Mouse (Mus musculus) embryonic fibroblast, embryonic 13.5 days (primary cell): ENCODE results near the gene Cep112. TPM values are rescaled to one million over a fixed set of nuclear protein-coding genes. Genes with fewer than 3 reads are reported as not detected.

Experiments used
- H3K27ac ChIP-seq: 2 replicates; pipeline ENCODE4 v1.5.1; 2012; ENCODE audit warnings: low read length, control low read depth, inconsistent platforms; ENCODE audit not compliant: insufficient read depth
- H3K4me1 ChIP-seq: 2 replicates; pipeline ENCODE4 v1.6.1; 2011; ENCODE audit warnings: low read length; ENCODE audit not compliant: control insufficient read depth, insufficient read depth
- H3K4me3 ChIP-seq: 2 replicates; pipeline ENCODE4 v1.5.1; 2011; ENCODE audit warnings: mild to moderate bottlenecking, control low read depth, low read length; ENCODE audit not compliant: insufficient read depth
- CTCF ChIP-seq: IDR thresholded peaks from 2 replicates; pipeline ENCODE4 v1.5.1; 2011; ENCODE audit warnings: mild to moderate bottlenecking, control low read depth, low read length, moderate library complexity, borderline replicate concordance; ENCODE audit not compliant: insufficient read depth
- POLR2A ChIP-seq: IDR thresholded peaks from 2 replicates; pipeline ENCODE4 v1.6.1; 2011; ENCODE audit warnings: low read depth, mild to moderate bottlenecking, control low read depth, low read length, moderate library complexity
- polyA plus RNA-seq: library from polyadenylated mRNA; stranded (reverse); fragments of >200 nt; gene quantifications from 2 replicates; pipeline ENCODE4 v1.2.4, GENCODE M21; 2011; ENCODE audit warnings: low read depth; ENCODE audit not compliant: missing spikeins, insufficient read length

Cep112 gene
- polyA plus RNA-seq, 1 experiment, result 9.2 TPM

DNA sequence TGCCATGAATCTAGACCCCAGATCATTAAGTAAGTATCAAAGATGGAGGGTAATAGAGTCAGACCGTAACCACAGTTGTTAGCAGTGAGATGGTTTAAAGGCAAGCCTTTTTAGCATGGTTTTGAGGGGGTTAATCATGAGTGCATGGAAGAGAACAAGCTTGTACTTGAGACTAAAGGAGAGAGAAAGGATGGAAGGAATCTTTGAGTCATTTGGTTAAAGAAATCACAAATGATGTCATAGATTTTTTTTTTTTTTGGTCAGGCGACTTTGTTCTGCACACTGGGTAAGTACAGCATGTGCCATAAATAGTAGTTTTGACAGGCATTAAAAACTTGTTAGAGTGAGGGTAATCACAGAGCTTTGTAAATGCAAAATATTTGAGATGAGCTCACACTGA lies 212.8 kb downstream of the Cep112 start:
- Histone ChIP-seq H3K27ac (no peak overlapping the region), H3K4me3 (no peak overlapping the region), H3K4me1 (no peaks in the 10 kb centered on the region)
- TF ChIP-seq POLR2A (no peak), CTCF (no peak)

DNA sequence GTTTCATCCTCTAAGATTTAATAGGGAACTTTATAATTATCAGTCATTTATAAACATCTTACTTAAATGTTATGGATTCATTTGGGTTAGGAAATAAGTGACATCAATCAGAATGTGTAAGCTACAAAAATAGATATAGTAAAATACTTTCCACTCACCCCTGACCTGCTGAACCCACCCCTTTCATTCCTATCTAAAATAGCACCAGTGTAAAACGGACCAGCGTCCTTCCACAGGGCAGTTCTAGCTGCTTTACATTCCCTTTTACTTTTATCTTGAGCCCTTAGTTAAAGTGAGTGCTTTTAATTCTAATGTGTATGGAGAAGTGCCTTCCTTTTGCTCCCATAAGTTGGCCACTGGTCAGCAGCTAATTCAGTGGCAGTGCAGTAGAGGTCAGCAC lies 230.6 kb downstream of the Cep112 start:
- H3K27ac ChIP-seq, result no peak overlapping the region
- no peak overlapping the region for H3K4me3 ChIP-seq
- TF ChIP-seq POLR2A (no peak), CTCF (no peak)
- H3K4me1 ChIP-seq, result no peaks in the 10 kb centered on the region

DNA sequence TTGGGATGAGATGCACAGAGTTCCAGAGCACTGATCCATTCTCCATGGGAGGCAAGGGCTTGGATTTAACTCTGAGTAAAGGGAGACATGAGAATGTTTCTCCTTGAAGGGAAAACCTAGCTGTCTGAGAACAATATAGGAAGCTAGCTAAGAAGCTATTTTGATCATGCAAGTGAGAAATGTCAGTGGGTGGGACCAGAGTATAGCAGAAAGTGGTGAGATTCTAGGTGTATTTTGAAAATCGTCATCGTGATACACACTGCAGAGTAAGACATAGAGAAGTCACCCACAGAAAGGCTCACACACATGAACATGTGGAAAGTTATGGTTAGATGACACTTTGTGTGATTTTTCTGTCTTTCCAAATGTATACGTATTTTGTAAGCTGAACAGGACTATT lies 257.0 kb downstream of the Cep112 start:
- TF ChIP-seq POLR2A, result no peak
- TF ChIP-seq CTCF, result no peak
- Histone ChIP-seq H3K27ac (no peak overlapping the region), H3K4me1 (no peaks in the 10 kb centered on the region), H3K4me3 (no peak overlapping the region)

DNA sequence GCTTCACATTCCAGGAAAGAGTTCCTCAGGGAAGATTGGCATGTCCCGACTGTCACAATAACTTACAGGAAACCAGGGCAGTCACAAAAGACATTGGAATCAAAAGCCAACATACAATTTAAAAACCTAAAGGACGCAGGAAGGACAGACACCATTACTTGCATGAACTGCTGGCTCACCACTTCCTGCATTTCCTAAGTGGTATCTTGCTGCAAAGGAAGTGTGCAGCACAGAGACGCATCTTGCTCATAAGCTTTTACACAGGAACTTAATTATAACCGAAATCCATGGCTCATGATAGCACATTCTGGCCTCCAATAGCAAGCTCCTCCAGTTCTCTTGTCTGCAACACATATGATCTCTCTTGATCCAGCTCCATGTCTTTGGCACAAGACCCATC lies 271.6 kb downstream of the Cep112 start:
- TF ChIP-seq POLR2A, result no peak
- TF ChIP-seq CTCF, result no peak
- Histone ChIP-seq H3K27ac (no peak overlapping the region), H3K4me3 (no peak overlapping the region), H3K4me1 (no peaks in the 10 kb centered on the region)

DNA sequence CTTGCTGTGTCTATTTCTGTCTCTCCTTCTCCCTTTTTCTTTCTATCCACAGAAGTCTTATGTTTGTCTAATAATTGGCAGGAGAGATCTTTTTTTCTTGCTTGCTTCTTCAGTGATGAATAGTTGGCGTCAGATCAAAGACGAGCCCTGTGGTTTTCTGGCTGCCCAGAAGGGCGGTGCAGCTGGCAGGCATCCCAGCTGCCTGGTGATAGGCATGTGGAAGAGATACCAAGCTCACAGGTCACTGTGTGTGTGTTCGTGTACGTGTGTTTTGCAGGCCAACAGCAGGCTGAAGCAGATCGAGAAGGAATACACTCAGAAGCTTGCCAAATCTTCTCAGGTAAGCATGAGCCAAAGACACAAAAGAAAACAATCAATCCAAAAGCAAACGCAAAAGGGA lies 327.3 kb downstream of the Cep112 start:
- TF ChIP-seq POLR2A (no peak), CTCF (no peak)
- H3K4me1 ChIP-seq, result peaks cover 7% of the 10 kb centered on the region
- H3K4me3 ChIP-seq, result no peak overlapping the region
- H3K27ac ChIP-seq, result no peak overlapping the region

DNA sequence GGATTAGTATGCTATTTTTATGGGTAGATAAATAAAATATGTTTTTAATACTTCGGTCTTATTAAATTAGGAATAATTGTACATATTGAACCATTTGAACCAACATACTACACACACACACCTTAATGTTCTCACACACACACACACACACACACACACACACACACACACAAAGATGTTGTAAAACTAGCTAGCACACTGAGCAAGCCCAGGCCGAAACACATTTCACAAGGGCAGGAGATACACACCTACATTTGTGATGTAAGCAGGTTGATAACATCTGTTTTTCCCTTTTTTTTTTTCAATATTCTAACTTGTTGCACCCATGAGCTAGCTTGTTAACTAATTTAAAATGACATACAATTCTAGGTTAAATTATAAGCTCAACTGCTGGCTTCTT lies 327.8 kb downstream of the Cep112 start:
- Histone ChIP-seq H3K4me3 (no peak overlapping the region), H3K4me1 (peaks cover 11% of the 10 kb centered on the region), H3K27ac (no peak overlapping the region)
- TF ChIP-seq CTCF (no peak), POLR2A (no peak)

DNA sequence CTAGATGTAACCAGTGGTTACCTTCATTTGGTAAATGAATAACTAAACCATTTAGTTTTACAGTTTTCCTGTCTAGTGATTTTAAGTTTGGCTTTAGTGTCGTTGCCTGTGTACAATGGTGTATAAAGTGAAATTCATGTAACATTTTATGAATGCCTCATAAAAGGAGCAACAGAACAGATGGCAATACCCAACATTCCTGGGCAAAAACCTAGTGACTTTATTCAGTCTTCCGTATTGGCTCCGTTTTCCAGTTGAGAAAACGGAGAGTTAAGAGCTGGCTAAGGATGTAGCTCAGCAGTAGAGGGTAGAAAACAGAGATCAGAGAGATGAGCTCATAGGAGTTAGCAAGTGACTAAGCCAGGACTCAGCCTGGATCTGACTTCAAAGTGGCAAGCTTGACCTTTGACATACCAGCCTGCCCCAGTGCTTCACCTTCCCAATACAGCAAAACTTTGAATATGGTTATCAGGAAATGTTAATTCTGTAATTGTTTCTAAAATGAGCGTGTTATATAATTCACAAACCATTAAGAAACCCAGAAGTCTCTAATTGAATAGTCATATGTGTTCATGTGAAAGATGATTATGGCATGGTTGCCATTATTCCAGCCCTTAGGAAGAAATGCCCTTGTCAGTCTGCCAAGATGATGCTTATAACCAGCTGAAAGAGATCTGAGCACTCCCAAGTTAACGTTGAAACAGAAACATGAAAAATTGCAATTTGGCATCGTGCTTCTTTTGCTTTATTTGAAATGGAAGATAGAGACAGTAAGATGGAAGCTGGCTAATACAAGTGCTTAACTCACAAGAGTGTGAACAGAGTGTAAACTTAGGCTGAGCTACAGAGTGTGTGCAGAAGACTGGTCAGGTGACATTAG lies 328.6 kb downstream of the Cep112 start:
- peaks cover 15% of the 10 kb centered on the region for H3K4me1 ChIP-seq
- no peak overlapping the region for H3K4me3 ChIP-seq
- TF ChIP-seq POLR2A (no peak), CTCF (no peak)
- H3K27ac ChIP-seq, result no peak overlapping the region

DNA sequence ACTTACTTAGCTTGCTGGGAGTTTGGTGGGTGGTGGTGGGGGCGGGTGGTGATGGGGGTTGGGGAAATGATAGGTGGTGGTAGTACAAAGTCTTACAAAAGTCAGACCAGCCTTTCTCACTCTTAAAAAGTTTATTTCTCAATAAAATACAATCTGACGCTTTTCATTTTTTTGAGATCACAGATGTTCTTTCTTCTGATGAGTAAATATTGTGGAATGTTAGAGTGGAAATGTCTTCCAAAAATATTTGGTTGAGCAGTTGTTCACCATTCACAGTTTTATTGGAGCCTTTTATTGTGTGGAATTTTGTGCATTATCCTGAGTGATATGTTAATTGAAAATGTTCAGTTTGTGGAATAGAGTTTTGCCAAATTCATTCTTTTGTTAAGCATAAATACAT lies 332.2 kb downstream of the Cep112 start:
- no peak overlapping the region for H3K4me3 ChIP-seq
- no peak for TF ChIP-seq CTCF
- TF ChIP-seq POLR2A, result no peak
- H3K27ac ChIP-seq, result peak overlapping the region; percentile 89; the same call in 1 of the 2 replicates
- H3K4me1 ChIP-seq, result peaks cover 10% of the 10 kb centered on the region

DNA sequence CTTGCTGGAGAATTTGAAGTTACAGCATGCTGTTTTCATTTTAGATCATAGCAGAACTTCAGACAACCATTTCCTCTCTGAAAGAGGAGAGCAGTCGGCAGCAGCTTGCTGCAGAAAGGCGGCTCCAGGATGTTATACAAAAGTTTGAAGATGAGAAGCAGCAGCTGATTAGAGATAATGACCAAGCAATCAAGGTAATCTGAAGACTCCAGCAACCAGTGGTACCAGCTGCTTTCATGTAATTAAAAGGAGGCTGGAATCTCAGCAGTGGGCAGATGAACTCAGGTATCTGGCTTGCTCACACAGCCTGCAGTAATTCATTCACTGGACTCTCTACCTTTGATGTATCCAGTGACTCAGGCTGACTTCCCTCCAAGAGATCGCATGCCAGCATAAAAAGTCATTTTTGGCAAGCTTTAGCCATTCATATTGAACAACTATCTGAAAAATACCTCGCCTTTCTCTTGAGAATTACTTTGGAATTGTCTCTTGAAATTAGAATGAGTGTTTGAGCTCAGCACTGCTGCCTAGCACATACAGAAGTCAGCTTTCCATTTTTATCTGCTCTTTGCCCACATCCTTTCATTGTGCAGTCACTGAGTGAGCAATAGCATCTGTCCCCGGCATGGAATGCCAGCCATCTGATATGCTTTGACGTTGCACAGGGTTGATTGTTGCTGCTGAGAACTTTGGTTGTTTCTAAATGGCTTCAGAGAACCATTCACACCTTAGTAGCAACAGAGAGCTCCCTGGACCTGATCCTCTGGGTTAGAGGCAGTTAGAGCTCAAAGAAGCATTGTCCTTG lies 332.8 kb downstream of the Cep112 start:
- TF ChIP-seq CTCF (no peak), POLR2A (no peak)
- peak overlapping the region; percentile 89 for H3K27ac ChIP-seq
- H3K4me1 ChIP-seq, result peaks cover 10% of the 10 kb centered on the region
- no peak overlapping the region for H3K4me3 ChIP-seq

DNA sequence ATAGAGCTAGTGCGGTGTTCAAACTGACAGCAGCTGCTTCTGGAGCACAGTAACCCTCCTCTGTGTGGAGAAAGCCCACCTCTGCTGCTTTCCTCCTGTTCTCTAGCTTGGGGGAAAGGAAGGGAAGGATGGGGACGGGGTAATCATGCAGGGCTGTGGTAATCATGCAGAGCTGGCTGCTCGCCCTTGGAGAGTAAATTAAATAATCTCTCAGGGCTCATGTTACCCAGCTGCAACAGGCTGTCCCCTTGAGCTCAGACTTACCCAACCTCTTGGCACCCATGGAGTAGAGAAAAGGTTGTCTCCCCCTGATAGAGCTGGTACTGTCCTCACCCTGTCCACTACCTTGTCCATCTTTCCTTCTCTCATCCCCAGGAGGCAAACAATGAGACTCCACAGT lies 345.1 kb downstream of the Cep112 start:
- TF ChIP-seq POLR2A (no peak), CTCF (no peak)
- Histone ChIP-seq H3K4me1 (no peaks in the 10 kb centered on the region), H3K27ac (no peak overlapping the region), H3K4me3 (no peak overlapping the region)
